Mouse (Mus musculus): ENCODE data around the gene Glod5.
A peak's percentile ranks its signal among the peaks of the same experiment; 100 is the strongest.
"Not testable (repeated sequence)": the region's sequence is repeated elsewhere in the genome, so short reads cannot be mapped to it uniquely, and the experiment has no call there.

The Glod5 gene

DNA sequence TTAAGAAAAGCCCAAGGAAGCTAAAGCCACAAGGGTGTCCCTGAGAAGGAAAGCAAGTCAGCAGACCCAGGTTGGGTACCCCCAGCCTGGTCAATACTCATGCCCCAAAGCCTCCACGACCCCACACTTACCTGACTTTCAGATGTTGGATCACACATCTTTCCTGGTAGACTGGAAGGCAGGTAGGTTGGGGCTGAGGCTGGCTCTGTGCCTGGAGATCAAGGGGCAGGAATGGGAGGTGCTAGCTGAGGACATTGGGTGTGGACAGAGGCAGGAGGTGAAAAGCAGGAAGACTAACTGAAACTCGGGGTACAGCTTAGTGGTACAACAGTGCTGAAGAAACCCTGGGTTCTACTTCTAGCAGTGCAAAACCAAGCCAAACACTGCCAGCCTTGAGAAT lies at the start of gene Glod5:
TSS of gene Glod5 (minus strand) at position 207 of the 400 bp plus-strand sequence.
- no peak for DNase-seq (ENCODE audit: low spot score)

DNA sequence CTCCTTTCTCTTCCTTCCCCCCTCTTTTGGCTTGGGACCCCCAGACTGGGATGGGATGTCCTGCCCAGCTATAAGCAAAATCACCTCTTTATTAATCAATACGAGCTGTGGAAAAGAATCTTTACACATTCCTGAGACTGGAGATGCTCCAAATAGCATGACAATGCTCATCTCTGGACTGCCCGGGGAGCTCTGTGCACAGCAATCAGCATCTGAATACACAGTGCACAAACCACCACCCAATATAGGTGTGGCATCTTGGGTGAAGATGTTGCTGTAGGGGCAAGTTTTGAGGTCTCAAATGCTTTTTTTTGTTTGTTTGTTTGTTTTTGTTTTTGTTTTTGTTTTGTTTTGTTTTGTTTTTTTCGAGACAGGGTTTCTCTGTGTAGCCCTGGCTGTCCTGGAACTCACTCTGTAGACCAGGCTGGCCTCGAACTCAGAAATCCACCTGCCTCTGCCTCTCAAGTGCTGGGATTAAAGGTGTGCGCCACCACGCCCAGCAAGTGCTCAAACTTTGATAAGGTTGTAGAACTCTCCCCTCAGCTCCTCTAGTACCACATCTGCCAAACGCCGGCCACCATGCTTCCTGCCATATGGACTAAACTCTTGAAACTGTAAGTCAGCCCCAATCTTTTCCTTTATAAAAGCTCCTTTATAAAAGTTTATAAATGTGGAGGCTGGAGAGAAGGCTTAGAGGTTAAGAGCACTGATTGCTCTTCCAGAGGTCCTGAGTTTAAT lies 32.9 kb upstream of the Glod5 start:
- DNase-seq (ENCODE audit: low spot score) = not testable (repeated sequence)

DNA sequence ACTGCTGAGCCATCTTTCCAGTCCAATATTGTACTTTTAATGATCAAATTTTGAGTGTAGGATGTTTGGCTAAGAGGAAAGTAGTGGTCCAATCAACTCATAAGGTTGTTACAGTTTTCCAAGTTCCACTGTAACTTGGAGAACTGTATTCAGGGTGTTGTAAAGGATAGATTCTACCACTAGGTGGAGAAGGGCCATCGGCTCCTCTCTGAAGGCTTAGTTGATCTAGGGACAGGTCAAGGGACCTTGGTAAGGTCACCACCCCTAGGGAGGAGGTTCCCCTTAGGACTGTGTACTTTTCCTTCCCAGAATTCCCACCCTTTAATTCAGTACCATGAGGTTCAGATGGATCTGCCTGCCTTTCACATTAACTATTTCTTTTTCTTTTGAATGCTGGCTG lies 14.7 kb upstream of the Glod5 start:
- DNase-seq (ENCODE audit: low spot score) = no peak

DNA sequence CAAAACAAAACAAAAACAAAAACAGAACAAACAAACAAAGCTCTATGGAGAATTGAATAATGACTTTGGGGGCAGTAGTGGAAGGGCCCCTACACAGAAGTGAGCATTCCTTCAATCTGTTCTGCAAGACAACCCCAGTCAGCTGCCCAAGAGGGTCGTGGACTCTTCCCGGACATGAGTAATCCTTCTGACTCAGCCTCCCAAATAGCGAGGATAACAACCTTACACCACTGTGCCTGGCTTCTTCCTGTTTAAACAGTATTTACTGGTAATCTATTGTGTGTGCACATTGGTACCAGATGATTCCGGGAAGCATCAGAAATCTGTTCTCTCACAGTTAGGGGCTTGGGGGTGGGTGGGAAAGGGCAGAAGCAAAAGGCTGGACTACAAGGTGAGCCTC lies 8.5 kb upstream of the Glod5 start:
- DNase-seq (ENCODE audit: low spot score) = no peak

DNA sequence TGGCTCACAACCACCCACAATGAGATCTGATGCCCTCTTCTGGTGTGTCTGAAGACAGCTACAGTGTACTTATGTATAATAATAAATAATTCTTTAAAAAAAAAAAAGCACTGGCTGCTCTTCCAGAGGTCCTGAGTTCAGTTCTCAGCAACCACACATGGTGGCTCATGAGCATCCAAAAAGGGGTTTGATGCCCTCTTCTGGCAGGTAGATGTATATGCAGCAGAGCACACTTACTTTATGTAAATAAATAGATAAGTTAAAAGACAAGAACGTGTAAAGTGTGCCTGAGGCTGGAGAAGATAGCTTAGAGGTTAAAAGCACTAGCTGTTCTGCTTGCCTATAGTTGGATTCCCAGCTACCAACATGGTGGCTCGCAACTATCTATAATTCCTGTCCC lies 6.5 kb upstream of the Glod5 start:
- no peak for DNase-seq (ENCODE audit: low spot score)

DNA sequence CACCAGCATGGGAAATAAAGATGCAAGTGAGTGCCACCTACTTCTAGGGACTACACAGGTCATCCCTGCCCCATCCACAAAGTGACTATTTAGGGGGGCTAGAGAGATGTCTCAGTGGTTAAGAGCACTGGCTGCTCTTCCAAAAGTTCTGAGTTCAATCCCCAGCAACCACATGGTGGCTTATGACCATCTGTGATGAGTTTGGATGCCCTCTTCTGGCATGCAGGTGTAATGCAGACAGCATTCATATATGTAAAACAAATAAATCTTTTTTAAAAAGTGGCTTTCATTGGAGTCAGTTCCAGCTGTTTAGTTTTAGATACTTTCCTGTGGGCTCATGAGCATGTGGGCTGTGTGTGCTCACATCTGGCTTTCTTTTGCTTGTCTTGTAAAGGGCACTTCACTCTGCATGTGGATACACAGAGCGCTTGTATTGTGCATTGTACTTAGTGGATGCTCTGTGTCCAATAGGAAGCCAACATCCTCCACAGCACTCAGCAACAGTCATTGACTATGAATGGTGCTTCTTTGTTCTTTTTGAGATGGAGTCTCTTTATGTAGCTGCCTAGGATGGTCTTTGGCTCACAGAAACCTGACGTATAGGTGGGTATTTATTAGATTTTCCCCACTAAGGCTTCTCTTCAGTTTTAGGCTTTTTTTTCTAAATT lies 2.0 kb upstream of the Glod5 start:
- DNase-seq (ENCODE audit: low spot score) = no peak

DNA sequence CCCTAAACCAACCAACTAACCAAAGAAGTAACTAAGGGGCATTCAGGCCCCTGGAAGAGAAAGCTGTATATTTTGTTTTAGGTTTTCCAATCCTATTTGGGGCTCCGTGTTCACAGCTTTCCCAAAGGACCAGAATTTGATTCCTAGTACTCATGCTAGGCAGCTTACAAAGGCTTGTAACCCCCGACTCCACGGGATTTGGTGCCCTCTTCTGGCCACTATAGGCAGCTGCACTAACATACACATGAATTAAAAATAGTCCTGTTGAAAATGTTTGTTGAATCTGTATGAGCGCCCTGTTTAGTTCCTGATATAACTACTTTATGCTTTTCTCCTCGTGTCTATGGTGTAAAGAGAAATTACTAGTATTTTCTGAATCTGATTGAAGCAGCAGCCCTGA lies 1.1 kb downstream of the Glod5 start:
- DNase-seq (ENCODE audit: low spot score) = no peak

DNA sequence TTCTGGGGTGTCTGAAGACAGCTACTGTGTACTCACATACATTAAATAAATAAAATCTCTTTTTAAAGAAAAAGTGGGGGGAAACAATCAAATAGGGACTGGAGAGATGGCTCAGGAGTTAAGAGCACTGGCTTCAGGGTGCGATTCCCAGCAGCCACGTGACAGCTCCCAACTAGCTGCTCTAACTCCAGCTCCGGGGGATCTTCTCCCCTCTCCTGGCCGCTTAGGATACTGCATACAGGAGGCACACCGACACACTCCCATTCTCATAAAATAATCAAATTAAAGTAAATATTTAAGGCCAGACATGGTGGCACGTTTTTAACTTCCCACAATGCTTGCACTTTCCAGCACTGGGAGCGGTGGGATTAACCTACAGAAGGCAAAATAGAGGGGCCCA lies 2.6 kb downstream of the Glod5 start:
- not testable (repeated sequence) for DNase-seq (ENCODE audit: low spot score)

DNA sequence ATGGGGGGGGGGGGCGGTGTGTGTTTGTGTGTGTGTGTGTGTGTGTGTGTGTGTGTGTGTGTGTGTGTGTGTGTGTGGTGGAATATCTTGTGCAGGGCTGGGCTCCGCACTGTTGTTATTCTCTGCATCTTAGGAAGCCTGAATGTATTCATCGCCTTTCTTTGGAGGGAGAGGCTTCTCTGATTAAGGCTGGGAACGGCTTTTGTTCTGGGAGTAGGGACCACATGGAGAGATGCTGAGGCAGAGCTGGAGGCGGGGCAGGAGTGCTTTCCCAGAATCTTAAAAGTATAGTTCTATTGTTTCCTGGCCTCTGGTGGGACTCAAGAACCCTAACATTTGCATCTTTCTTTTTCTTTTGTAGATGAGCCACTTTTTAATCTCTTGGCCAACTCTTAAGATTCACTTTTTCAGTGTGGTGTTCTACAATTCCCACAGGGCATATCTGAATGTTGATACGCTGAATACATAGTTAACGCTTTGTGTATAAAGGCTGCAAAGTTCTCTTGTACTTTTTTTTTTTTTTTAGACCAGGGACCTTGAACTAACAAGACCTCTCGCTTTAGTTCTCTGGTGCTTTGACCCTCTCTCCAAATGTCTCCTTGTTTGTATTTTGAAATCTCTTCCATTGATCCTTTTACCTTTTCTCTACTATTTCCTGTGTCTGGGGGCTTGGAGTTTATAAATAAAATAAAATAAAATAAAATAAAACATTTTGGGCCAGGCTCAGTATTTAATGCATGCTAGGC lies 4.5 kb downstream of the Glod5 start:
- DNase-seq (ENCODE audit: low spot score) = peak; percentile 27

DNA sequence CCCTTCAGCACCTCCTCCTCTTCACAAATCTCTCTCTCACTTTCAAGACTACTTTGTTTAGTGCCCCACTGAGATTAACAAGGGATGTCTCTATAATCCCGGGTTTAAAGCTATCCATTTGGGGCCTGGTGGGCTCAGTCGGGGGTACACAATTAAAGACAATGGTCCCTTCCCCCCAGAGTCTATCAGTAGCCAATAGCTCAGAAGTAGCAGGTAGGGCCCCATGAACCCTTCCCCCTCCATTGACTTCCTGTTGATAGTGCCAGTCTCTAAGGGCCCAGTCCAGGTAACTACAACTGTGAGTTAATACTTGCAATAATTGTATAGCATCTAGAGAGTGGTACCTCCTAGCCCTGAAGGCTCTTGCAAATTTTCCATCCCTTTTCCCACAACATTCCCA lies 5.1 kb downstream of the Glod5 start:
- no peak for DNase-seq (ENCODE audit: low spot score)

DNA sequence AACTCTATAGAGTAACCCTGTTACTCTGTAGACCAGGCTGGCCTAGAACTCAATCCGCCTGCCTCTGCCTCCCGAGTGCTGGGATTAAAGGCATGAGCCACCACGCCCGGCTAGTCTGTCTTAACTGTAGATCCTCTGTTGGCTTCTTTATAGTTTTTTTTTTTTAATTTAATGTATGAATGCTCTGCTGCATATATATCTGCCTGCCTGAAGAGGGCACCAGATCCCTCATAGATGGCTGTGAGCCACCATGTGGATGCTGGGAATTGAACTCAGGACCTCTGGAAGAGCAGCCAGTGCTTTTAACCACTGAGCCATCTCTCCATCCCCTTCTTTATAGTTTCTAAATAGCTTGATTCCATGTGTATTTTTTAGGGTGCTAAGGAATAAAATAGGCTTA lies 8.9 kb downstream of the Glod5 start:
- not testable (repeated sequence) for DNase-seq (ENCODE audit: low spot score)

DNA sequence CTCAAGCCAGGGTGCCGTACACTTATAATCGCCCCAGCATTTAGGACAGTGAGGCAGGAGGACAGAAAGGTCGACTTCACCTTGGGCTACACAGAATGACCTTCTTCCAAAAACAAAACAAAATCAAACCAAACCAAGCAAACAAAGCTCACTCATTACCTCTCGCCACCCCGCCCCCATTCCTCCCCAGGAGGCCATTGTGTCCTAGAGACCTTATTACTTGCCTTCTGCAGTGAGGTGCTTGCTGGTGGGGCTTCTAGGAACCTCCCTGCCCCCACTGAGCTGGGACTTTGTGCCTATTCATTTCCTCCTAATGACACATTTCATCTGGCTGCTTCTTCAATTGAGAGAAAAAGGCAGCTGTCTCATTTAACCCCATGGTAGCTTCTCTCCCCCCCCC lies 9.7 kb downstream of the Glod5 start:
- DNase-seq (ENCODE audit: low spot score) = no peak

DNA sequence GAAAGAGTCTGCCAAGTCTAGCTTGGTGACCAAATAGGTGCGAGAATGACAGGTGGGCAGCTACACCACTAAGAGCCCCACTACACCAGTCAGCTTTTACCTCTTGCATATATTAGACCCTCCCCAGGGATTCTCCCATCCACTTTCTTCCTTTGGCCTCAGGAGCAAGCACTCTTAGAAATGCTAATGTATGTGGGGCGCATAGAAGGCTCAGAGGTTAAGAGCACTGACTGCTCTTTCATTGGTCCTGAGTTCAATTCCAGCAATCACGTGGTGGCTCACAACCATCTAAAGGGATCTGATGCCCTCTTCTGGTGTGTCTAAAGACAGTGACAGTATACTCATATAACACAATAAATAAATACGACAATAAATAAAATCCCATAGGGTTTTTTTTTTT lies 15.3 kb downstream of the Glod5 start:
- no peak for DNase-seq (ENCODE audit: low spot score)

DNA sequence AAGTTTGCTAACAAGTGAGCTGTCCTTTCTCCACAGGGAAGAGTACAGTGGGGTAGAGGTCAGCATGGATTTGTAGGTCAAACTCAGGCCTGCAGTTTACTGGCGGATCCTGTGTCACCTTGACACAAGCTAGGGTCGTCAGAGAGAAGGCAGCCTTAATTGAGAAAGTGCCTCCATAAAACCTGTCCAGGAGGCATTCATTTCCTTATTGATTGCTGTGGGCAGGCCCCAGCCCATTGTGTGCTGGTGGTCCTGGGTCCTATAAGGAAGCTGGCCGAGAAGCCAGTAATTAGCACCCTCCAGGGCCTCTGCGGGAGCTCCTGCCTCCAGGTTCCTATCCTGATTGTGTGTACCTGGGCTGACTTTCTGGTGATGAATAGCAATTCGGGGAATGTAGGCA lies 16.3 kb downstream of the Glod5 start:
- no peak for DNase-seq (ENCODE audit: low spot score)

DNA sequence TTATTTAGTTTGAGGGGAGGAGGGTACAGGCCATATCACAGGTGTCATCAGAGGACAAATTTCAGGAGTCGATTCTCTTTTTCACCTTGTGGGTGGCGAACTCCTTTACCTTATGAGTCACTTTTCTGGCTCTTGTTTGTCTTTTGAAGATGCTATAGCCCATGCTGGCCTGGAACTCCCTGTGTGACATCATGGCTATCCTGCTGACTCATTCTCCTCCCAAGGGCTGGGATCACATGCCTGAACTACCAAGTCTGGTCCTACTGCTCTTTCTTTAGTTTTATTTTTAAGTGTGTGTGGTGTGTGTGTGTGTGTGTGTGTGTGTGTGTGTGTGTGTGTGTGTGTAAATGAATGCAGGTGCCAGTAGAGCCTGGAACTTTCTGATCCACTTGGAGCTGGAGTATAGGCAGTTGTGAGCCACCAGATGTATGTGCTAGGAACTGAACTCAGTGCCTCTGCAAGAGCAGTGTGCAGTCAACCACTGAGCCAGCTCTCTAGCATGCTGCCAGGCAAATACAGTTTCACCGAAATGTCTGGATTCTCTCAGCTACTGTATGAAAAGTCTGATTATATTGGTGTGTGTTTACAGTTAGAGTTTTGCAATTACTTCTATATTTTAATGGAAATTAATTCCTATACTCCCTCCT lies 17.6 kb downstream of the Glod5 start:
- no peak for DNase-seq (ENCODE audit: low spot score)

DNA sequence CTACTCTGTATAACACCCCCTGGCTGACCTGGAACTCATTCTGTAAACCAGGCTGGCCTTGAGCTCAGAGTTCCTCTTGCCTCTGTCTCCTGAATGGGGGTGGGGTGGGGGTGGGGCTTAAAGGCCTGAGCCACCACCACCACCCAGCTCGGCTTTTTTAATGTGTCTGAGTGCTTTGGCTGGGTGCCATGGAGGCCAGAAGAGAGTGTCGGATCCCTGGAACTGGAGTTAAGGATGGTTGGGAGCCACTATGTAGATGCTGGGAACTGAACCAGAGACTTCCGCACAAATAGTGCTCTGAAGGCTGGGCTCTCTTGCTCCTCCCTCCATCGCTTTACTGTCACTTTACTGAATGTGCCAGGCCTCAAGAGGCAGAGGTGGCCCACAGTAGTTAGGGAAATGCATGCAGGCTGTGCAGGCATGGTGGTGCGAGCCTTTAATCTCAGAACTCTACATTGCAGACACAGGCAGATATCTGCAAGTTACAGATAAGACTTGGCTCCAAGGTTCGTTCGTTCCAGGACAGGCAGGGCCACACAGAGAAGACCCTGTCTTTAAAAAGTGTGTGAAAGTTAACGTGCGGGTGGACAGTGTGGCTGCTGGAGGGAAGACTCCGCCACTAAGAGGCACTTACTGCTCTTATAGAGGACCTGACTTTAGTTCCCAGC lies 25.1 kb downstream of the Glod5 start:
- DNase-seq (ENCODE audit: low spot score) = no peak

DNA sequence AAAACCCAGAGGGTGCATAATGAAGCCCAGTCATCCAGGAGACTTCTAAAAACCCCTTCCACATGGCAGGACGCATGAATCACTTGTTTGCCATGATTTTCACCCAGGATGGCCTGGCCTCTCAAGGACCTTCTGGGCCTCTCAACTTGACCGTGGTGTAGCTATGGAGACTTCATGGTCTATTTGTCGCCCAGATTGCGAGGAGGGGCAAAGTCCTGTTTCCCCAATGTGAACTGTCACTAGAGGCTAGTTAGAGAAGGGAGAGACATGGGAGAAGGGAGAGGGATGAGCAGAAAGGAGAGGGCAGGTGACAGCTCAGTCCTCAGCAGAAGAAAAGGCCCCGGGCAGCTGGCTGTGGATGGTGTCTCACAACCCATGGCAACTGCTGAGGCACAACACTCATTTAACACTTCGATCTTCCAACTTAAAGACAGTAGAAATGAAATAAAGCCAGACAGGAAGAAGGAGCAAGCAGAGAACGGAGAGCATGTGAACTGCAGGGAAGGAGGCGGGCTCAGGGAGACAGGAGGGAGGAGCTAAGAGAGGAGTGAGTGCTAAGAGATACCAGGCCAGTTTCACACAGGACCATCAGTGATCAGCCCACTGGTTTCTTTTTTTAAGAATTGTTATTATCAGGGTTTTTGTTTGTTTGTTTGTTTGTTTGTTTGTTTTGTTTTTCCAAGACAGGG lies 25.8 kb downstream of the Glod5 start:
- no peak for DNase-seq (ENCODE audit: low spot score)

DNA sequence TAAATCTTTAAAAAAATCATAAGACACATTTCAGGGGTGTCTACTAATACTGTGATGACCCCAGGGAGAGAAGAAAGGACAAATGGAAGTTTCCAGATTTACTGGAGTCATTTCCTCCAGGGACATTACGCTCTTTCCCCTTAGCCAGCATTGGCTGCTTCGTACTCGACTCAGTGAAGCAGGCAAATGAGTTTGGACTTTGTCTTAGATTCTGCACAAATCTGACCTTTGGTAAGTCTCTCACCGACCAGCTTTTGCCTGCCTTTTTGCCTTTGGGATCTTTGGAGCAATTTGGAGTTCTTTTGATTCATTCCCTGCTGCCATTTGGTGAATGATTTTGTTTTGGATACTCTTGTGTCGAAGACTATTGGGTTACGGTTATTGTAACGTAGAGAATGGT lies 36.9 kb downstream of the Glod5 start:
- DNase-seq (ENCODE audit: low spot score) = no peak

DNA sequence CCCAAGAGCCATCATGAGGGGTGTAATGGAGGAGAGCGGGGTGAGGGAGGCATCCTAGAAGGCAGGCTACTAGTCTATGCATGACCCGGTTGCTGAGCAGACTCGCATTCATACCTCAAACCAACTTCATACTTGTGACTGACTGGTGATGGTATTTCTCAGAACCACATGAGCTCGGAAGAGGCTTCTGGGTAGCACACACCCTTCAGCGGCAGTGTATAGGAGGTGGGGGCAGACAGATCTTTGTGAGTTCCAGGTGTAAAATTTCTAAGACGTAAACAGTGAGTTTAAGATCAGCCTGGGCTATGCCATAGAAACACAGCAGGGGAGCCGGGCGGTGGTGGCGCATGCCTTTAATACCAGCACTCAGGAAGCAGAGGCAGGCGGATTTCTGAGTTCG lies 40.4 kb downstream of the Glod5 start, which contains the start of gene Gata1:
TSS of gene Gata1 (minus strand) at position 180 of the 400 bp plus-strand sequence.
- no peak for DNase-seq (ENCODE audit: low spot score)

DNA sequence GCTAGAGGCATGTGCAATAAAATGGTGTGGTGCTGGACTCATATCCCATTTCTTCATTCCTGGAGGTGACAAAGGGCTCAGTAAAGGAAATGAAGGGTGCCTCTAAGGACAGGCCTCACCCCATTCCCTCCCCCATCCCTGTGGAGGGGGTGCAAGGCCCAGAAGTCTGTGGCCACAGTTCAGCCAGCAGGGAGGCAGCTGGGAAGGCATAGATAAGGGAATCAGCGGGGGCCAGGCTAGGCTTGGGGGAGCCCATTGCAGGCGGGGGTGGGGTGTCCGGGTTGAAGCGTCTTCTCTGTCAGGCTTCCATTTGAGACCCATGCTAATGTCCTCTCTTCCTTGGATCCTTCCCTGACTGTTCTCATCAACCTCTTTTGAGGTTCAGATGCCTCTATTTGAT lies 47.0 kb downstream of the Glod5 start:
- DNase-seq (ENCODE audit: low spot score) = no peak

DNA sequence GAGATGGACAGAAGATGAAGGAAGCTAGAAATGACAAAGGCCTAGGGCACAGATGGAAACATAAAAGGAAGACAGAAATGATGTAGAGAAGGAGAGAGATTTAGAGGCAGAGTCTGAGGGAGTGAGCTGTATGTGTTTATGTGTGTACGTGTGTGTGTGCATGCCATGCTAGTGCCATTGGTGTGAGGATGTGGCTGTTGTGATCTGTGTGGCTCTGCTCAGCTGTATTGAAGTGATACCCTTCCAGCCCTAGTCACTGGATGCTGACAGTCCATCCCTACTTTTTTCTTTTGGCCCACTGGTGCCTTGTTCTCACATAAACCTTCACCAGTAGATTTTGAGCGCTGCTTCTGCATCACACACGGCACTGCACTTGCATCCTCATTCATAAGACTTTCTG lies 49.4 kb downstream of the Glod5 start:
- no peak for DNase-seq (ENCODE audit: low spot score)

Measured in testis, postnatal 14 days (tissue).